Mouse (Mus musculus) CD4-positive, CD25-positive, alpha-beta regulatory T cell (primary cell): ENCODE measurements around the gene Txndc17. TPM values are rescaled to one million over a fixed set of nuclear protein-coding genes. Genes with fewer than 3 reads are reported as not detected.

ENCODE experiments used
- polyA plus RNA-seq: library from polyadenylated mRNA; unstranded; fragments of 100-300 nt; shearing (Covaris generic); gene quantifications from one replicate; pipeline ENCODE4 v1.2.1, GENCODE M21; 2017

Txndc17 gene
- polyA plus RNA-seq: 87.8 TPM

GRCm38 (mm10) chr11:72207204-72207833 is at the start of gene Txndc17, which contains the start of gene 4933427D14Rik:
TSS of gene Txndc17 (plus strand) at chr11:72207547.
TSS of gene 4933427D14Rik (minus strand) at chr11:72207459.

GRCm38 (mm10) chr11:72206341-72207203 is 775 bp upstream of the Txndc17 start, which contains the start of gene Gm43951:
TSS of gene Gm43951 (minus strand) at chr11:72206840.

DNA sequence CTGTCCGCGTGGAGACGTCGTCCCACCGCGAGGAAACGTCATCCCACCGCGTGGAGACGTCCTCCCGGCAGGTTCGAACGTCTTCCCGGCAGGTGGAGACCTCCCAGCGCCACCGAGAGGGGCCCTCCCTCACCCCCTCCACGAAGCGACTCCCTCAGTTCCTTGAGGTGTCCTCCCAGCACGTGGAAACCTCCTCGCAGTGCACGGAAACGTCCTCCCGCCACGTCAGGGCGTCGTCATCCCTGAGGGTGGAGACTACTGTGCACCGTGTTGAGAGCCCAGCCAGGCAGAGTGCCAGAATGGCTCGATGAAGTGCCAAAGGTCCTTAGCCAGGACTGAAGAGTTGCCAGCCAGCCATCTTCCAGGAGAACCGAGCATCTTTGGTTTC is 8.1 kb downstream of the Txndc17 start, which contains the start of gene Med31:
TSS of gene Med31 (minus strand) at position 183 of the 388 bp plus-strand sequence.

Other genes starting within 250 kb of the Txndc17 start
- gene Aipl1, start 170.0 kb upstream of the Txndc17 start, polyA plus RNA-seq: 0.45 TPM
- gene Pimreg, start 165.5 kb upstream of the Txndc17 start, polyA plus RNA-seq: 2.0 TPM
- gene Pitpnm3, start 71.8 kb upstream of the Txndc17 start, polyA plus RNA-seq: 0.06 TPM
- gene Gm43951, start 707 bp upstream of the Txndc17 start, polyA plus RNA-seq: 0.14 TPM
- 21.7 TPM for gene 4933427D14Rik, start 88 bp upstream of the Txndc17 start, polyA plus RNA-seq
- 19.8 TPM for gene Med31, start 8.0 kb downstream of the Txndc17 start, polyA plus RNA-seq
- not detected for gene Slc13a5, start 59.7 kb downstream of the Txndc17 start, polyA plus RNA-seq
- 90.2 TPM for gene Xaf1, start 94.1 kb downstream of the Txndc17 start, polyA plus RNA-seq
- 0.65 TPM for gene Fbxo39, start 106.9 kb downstream of the Txndc17 start, polyA plus RNA-seq
- gene Tekt1, start 154.9 kb downstream of the Txndc17 start, polyA plus RNA-seq: not detected
- not detected for gene Smtnl2, start 204.2 kb downstream of the Txndc17 start, polyA plus RNA-seq
- not detected for gene Ggt6, start 228.0 kb downstream of the Txndc17 start, polyA plus RNA-seq
- 122 TPM for gene Mybbp1a, start 233.8 kb downstream of the Txndc17 start, polyA plus RNA-seq